Mouse (Mus musculus) CH12.LX (cell line): ENCODE results near the gene B3gat1.

ENCODE experiments used
- CHD1 ChIP-seq: IDR thresholded peaks from 2 replicates; pipeline ENCODE4 v1.6.1; 2012; ENCODE audit warnings: low read depth, low read length, improper control_type of control experiment, inconsistent platforms
- CTCF ChIP-seq, 2 experiments: IDR thresholded peaks in 1 of 2; conservative IDR thresholded peaks in 1 of 2; 2 replicates each; pipeline ENCODE4 v1.5.1; 2011 to 2012; ENCODE audit warnings: low read depth in 2 of 2, low read length in 2 of 2, improper control_type of control experiment in 1 of 2, inconsistent platforms in 1 of 2, mild to moderate bottlenecking in 1 of 2, moderate library complexity in 1 of 2
- E2F4 ChIP-seq: IDR thresholded peaks from 2 replicates; pipeline ENCODE4 v1.6.1; 2011; ENCODE audit warnings: low read depth, low read length, improper control_type of control experiment; ENCODE audit not compliant: insufficient replicate concordance
- EP300 ChIP-seq: IDR thresholded peaks from 2 replicates; pipeline ENCODE4 v1.6.1; 2011; ENCODE audit warnings: low read length, improper control_type of control experiment
- IRF4 ChIP-seq: IDR thresholded peaks from 2 replicates; pipeline ENCODE4 v1.6.1; 2014; ENCODE audit warnings: low read depth, mild to moderate bottlenecking, inconsistent platforms, low read length, improper control_type of control experiment
- JUND ChIP-seq: conservative IDR thresholded peaks from 2 replicates; pipeline ENCODE4 v1.6.1; 2011; ENCODE audit warnings: low read depth, low read length, improper control_type of control experiment
- MAFK ChIP-seq: IDR thresholded peaks from 2 replicates; pipeline ENCODE4 v1.6.1; 2011; ENCODE audit warnings: low read length, improper control_type of control experiment; ENCODE audit not compliant: insufficient replicate concordance
- MEF2A ChIP-seq: IDR thresholded peaks from 2 replicates; pipeline ENCODE4 v1.6.1; 2014; ENCODE audit warnings: low read depth, mild to moderate bottlenecking, inconsistent platforms, low read length, improper control_type of control experiment, borderline replicate concordance
- POLR2A ChIP-seq: IDR thresholded peaks from 2 replicates; pipeline ENCODE4 v1.6.1; 2011; ENCODE audit warnings: low read depth, mild to moderate bottlenecking, improper control_type of control experiment, low read length
- POLR2AphosphoS2 ChIP-seq: IDR thresholded peaks from 2 replicates; pipeline ENCODE4 v1.6.1; 2011; ENCODE audit warnings: low read depth, low read length, improper control_type of control experiment
- SIN3A ChIP-seq: IDR thresholded peaks from 2 replicates; pipeline ENCODE4 v1.6.1; 2012; ENCODE audit warnings: low read length, improper control_type of control experiment, inconsistent platforms
- TBP ChIP-seq: conservative IDR thresholded peaks from 2 replicates; pipeline ENCODE4 v1.6.1; 2011; ENCODE audit warnings: low read depth, low read length, improper control_type of control experiment
- TCF12 ChIP-seq: IDR thresholded peaks from 2 replicates; pipeline ENCODE4 v1.6.1; 2014; ENCODE audit warnings: low read depth, mild to moderate bottlenecking, inconsistent platforms, low read length, improper control_type of control experiment

GRCm38 (mm10) chr9:26783414-26783975 lies 50.0 kb downstream of the B3gat1 start:
- no peak for TF ChIP-seq CTCF (conservative IDR thresholded peaks at IDR 0.05 in 1 of 2, IDR thresholded peaks at IDR 0.05 in 1 of 2; ENCODE audit: low read depth in 2 of 2, low read length in 2 of 2)
- TF ChIP-seq POLR2A: no peak
- TF ChIP-seq CHD1: no peak
- no peak for TF ChIP-seq MAFK
- no peak for TF ChIP-seq TBP
- TF ChIP-seq EP300: no peak
- no peak for TF ChIP-seq SIN3A
- TF ChIP-seq TCF12: no peak
- no peak for TF ChIP-seq POLR2AphosphoS2
- TF ChIP-seq JUND: no peak
- no peak for TF ChIP-seq IRF4
- TF ChIP-seq MEF2A: no peak
- no peak for TF ChIP-seq E2F4
